Mouse (Mus musculus): ENCODE measurements around the gene Slc25a21. TPM values are rescaled to one million over a fixed set of nuclear protein-coding genes. Genes with fewer than 3 reads are reported as not detected.

The Slc25a21 gene
- polyA plus RNA-seq, 1 experiment from 2014 or later, result 2.3 TPM

DNA sequence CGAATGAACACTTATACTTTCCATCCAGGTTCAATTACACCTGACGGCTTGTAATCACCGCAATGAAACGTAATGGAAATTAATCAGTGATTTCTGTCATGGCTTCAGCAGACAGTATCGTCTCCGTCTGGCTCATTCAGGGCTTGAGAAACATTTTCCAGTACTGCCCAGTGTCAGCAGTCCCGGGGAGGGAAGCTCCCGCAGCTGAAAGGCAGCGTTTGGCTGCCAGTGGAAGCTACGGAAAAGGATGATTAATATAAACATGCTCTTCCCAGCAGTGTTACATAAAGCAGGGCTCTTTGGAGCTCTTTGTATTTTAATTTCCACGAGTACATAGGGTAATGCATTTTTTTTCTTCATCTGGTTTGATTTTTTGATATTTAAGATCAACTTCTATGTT lies 239.0 kb downstream of the Slc25a21 start:
- H3K4me3 ChIP-seq (ENCODE audit: low read depth, low read length), result no peak overlapping the region
- no peaks in the 10 kb centered on the region for H3K9me3 ChIP-seq (ENCODE audit: control insufficient read depth, low read length)
- H3K4me2 ChIP-seq (ENCODE audit: low read depth, low read length, severe bottlenecking), result no peak overlapping the region
- WGBS, result 73% methylated on average over 11 of the region's 11 CpGs
- H3K27ac ChIP-seq (ENCODE audit: low read depth, low read length), result no peak overlapping the region
- no peaks in the 10 kb centered on the region for H3K36me3 ChIP-seq (ENCODE audit: control insufficient read depth, insufficient read depth, low read length)
- no peaks in the 10 kb centered on the region for H3K4me1 ChIP-seq (replicated peaks; ENCODE audit: control insufficient read depth, insufficient read depth, low read length)
- DNase-seq (ENCODE audit: low spot score) (no peak), ATAC-seq (replicated peaks; ENCODE audit: low FRiP score) (no peak)
- H3K27me3 ChIP-seq (ENCODE audit: control insufficient read depth, insufficient read depth, low read length), result no peaks in the 10 kb centered on the region
- no peak overlapping the region for H3K9ac ChIP-seq (ENCODE audit: low read length)

DNA sequence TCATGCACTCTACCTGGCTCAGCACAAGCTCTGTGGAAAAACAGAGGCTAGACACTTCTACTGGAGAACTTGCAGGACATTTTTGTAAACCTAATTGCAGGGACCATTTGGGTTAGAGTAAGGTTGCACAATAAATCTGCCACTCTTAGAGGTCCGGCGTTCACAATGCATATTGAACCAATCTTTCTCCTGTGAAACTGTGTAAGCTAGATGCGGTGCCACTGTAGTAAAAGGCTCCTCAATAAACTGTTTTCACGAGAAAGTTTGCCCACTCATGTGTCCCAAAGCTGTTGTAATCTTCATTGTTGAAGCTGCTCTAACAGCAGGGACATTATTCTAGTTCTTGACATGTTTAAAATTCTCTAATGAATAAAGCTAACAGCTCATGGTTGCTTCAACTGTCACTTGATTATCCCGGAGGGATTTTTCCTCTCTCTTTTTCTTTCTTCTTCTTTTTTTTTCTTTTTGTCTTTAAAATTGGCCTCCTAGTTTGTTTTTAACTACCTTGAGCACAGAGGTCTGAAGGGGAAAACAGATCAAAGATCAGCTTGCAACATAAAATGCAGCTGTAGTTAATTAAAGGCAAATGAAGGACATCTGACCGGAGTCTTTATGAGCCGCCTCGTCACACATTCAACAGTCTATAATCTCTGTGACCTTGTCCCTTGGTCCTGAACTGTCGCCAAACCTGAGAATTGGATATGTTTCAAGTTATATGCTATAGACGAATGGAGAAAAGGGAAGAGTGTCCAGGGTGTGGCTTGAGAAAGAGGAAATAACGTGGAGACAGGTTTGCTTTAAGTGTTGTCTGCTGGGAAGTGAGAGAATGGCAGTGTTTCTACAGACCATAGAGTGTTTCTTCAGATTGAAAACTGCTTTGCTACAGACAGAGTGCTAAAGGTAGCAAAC lies 245.3 kb downstream of the Slc25a21 start:
- ATAC-seq (replicated peaks; ENCODE audit: low FRiP score) (no peak), DNase-seq (ENCODE audit: low spot score) (no peak)
- 34% methylated on average over 11 of the region's 11 CpGs for whole genome bisulfite sequencing
- no peak overlapping the region for H3K4me2 ChIP-seq (ENCODE audit: low read depth, low read length, severe bottlenecking)
- no peaks in the 10 kb centered on the region for H3K9me3 ChIP-seq (ENCODE audit: control insufficient read depth, low read length)
- no peak overlapping the region for H3K27ac ChIP-seq (ENCODE audit: low read depth, low read length)
- H3K9ac ChIP-seq (ENCODE audit: low read length), result no peak overlapping the region
- no peaks in the 10 kb centered on the region for H3K27me3 ChIP-seq (ENCODE audit: control insufficient read depth, insufficient read depth, low read length)
- no peaks in the 10 kb centered on the region for H3K36me3 ChIP-seq (ENCODE audit: control insufficient read depth, insufficient read depth, low read length)
- no peak overlapping the region for H3K4me3 ChIP-seq (ENCODE audit: low read depth, low read length)
- no peaks in the 10 kb centered on the region for H3K4me1 ChIP-seq (replicated peaks; ENCODE audit: control insufficient read depth, insufficient read depth, low read length)

- no peak for ATAC-seq (replicated peaks; ENCODE audit: low FRiP score)
- no peaks in the 10 kb centered on the region for H3K9me3 ChIP-seq (ENCODE audit: control insufficient read depth, low read length)
- no peaks in the 10 kb centered on the region for H3K36me3 ChIP-seq (ENCODE audit: control insufficient read depth, insufficient read depth, low read length)
- no peaks in the 10 kb centered on the region for H3K27me3 ChIP-seq (ENCODE audit: control insufficient read depth, insufficient read depth, low read length)
- no peak for DNase-seq (ENCODE audit: low spot score)
- H3K9ac ChIP-seq (ENCODE audit: low read length), result no peak overlapping the region
- H3K4me1 ChIP-seq (replicated peaks; ENCODE audit: control insufficient read depth, insufficient read depth, low read length), result no peaks in the 10 kb centered on the region
- H3K4me2 ChIP-seq (ENCODE audit: low read depth, low read length, severe bottlenecking), result no peak overlapping the region
- no peak overlapping the region for H3K27ac ChIP-seq (ENCODE audit: low read depth, low read length)
- WGBS, result 93% methylated on average over 1 of the region's 1 CpGs
- no peak overlapping the region for H3K4me3 ChIP-seq (ENCODE audit: low read depth, low read length)
Measured at GRCm38 (mm10) chr12:56944265-56944664, 253.0 kb downstream of the Slc25a21 start.

GRCm38 (mm10) chr12:56940861-56941260 lies 256.4 kb downstream of the Slc25a21 start:
- H3K27ac ChIP-seq (ENCODE audit: low read depth, low read length), result no peak overlapping the region
- whole genome bisulfite sequencing, result 64% methylated on average over 3 of the region's 3 CpGs
- no peaks in the 10 kb centered on the region for H3K9me3 ChIP-seq (ENCODE audit: control insufficient read depth, low read length)
- no peaks in the 10 kb centered on the region for H3K36me3 ChIP-seq (ENCODE audit: control insufficient read depth, insufficient read depth, low read length)
- no peak overlapping the region for H3K4me3 ChIP-seq (ENCODE audit: low read depth, low read length)
- no peak for ATAC-seq (replicated peaks; ENCODE audit: low FRiP score)
- no peak overlapping the region for H3K9ac ChIP-seq (ENCODE audit: low read length)
- DNase-seq (ENCODE audit: low spot score), result no peak
- no peak overlapping the region for H3K4me2 ChIP-seq (ENCODE audit: low read depth, low read length, severe bottlenecking)
- H3K27me3 ChIP-seq (ENCODE audit: control insufficient read depth, insufficient read depth, low read length), result no peaks in the 10 kb centered on the region
- H3K4me1 ChIP-seq (replicated peaks; ENCODE audit: control insufficient read depth, insufficient read depth, low read length), result no peaks in the 10 kb centered on the region

GRCm38 (mm10) chr12:56918145-56918544 lies 279.1 kb downstream of the Slc25a21 start:
- ATAC-seq (replicated peaks; ENCODE audit: low FRiP score) (no peak), DNase-seq (ENCODE audit: low spot score) (no peak)
- Histone ChIP-seq H3K4me2 (ENCODE audit: low read depth, low read length, severe bottlenecking) (no peak overlapping the region), H3K27me3 (ENCODE audit: control insufficient read depth, insufficient read depth, low read length) (no peaks in the 10 kb centered on the region), H3K27ac (ENCODE audit: low read depth, low read length) (no peak overlapping the region), H3K36me3 (ENCODE audit: control insufficient read depth, insufficient read depth, low read length) (no peaks in the 10 kb centered on the region), H3K9me3 (ENCODE audit: control insufficient read depth, low read length) (no peaks in the 10 kb centered on the region), H3K4me1 (replicated peaks; ENCODE audit: control insufficient read depth, insufficient read depth, low read length) (no peaks in the 10 kb centered on the region), H3K4me3 (ENCODE audit: low read depth, low read length) (no peak overlapping the region), H3K9ac (ENCODE audit: low read length) (no peak overlapping the region)
- 85% methylated on average over 6 of the region's 6 CpGs for WGBS

GRCm38 (mm10) chr12:56906476-56906875 lies 290.8 kb downstream of the Slc25a21 start:
- WGBS, result 82% methylated on average over 5 of the region's 5 CpGs
- H3K9ac ChIP-seq (ENCODE audit: low read length), result no peak overlapping the region
- no peaks in the 10 kb centered on the region for H3K27me3 ChIP-seq (ENCODE audit: control insufficient read depth, insufficient read depth, low read length)
- DNase-seq (ENCODE audit: low spot score) (no peak), ATAC-seq (replicated peaks; ENCODE audit: low FRiP score) (no peak)
- no peaks in the 10 kb centered on the region for H3K9me3 ChIP-seq (ENCODE audit: control insufficient read depth, low read length)
- no peaks in the 10 kb centered on the region for H3K36me3 ChIP-seq (ENCODE audit: control insufficient read depth, insufficient read depth, low read length)
- H3K27ac ChIP-seq (ENCODE audit: low read depth, low read length), result no peak overlapping the region
- no peak overlapping the region for H3K4me3 ChIP-seq (ENCODE audit: low read depth, low read length)
- H3K4me1 ChIP-seq (replicated peaks; ENCODE audit: control insufficient read depth, insufficient read depth, low read length), result no peaks in the 10 kb centered on the region
- H3K4me2 ChIP-seq (ENCODE audit: low read depth, low read length, severe bottlenecking), result no peak overlapping the region

DNA sequence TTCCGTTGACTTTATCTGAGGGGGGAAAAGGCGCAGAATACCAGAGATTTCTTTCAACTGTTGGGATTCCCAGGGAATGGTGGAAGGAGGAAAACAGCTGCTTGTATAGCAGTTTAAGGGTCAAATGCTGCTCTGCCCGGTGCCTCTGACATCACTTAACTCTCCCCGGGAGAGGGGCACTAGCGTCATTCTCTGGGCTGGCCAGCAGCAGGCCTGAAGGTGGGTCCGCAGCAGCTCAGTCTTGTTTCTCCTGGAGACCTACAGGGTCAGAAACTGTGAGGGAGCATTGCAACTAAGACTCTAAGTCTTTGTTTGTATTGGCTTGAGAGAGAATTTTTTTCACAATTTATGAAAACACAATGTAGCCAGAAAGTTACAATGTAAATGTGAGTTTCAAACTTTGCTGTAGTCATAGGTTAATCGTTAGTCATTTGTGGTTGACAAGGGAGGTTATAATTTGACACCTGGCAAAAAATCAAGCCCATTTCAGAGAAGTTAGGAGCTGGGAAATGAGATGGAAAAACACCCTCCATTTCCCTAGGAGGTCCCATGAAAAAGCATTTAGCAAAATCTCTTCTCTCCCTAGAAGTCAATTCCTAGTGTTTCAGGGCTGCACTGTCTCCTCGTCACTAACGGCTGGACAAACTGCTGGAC lies 291.5 kb downstream of the Slc25a21 start:
- Histone ChIP-seq H3K9ac (ENCODE audit: low read length) (no peak overlapping the region), H3K4me2 (ENCODE audit: low read depth, low read length, severe bottlenecking) (no peak overlapping the region), H3K27me3 (ENCODE audit: control insufficient read depth, insufficient read depth, low read length) (no peaks in the 10 kb centered on the region), H3K4me3 (ENCODE audit: low read depth, low read length) (no peak overlapping the region), H3K9me3 (ENCODE audit: control insufficient read depth, low read length) (no peaks in the 10 kb centered on the region), H3K4me1 (replicated peaks; ENCODE audit: control insufficient read depth, insufficient read depth, low read length) (no peaks in the 10 kb centered on the region), H3K36me3 (ENCODE audit: control insufficient read depth, insufficient read depth, low read length) (no peaks in the 10 kb centered on the region), H3K27ac (ENCODE audit: low read depth, low read length) (no peak overlapping the region)
- ATAC-seq (replicated peaks; ENCODE audit: low FRiP score) (no peak), DNase-seq (ENCODE audit: low spot score) (no peak)
- WGBS, result 44% methylated on average over 9 of the region's 9 CpGs

- Histone ChIP-seq H3K36me3 (ENCODE audit: control insufficient read depth, insufficient read depth, low read length) (no peaks in the 10 kb centered on the region), H3K4me3 (ENCODE audit: low read depth, low read length) (no peak overlapping the region), H3K4me1 (replicated peaks; ENCODE audit: control insufficient read depth, insufficient read depth, low read length) (no peaks in the 10 kb centered on the region), H3K4me2 (ENCODE audit: low read depth, low read length, severe bottlenecking) (no peak overlapping the region), H3K27me3 (ENCODE audit: control insufficient read depth, insufficient read depth, low read length) (no peaks in the 10 kb centered on the region), H3K27ac (ENCODE audit: low read depth, low read length) (no peak overlapping the region), H3K9ac (ENCODE audit: low read length) (no peak overlapping the region), H3K9me3 (ENCODE audit: control insufficient read depth, low read length) (no peaks in the 10 kb centered on the region)
- no peak for DNase-seq (ENCODE audit: low spot score)
- no peak for ATAC-seq (replicated peaks; ENCODE audit: low FRiP score)
- WGBS, result 22% methylated on average over 7 of the region's 7 CpGs
Measured at GRCm38 (mm10) chr12:56905222-56905621, 292.1 kb downstream of the Slc25a21 start.
